19 mouse cellular contexts compared by ENCODE assay signal in genomic region chr8:78722201-78722600, GRCm38 (mm10).
DNase-seq lines count a peak whose midpoint lies in the region; ATAC-seq and TF ChIP-seq lines count a peak whose summit lies in the region.
"Had no signal": no experiment of that assay in that cellular context is flagged by ENCODE, and none has a peak within 500 bp of the region (broad histone marks: within the 10 kb centered on the region; RNA-seq: fewer than 3 reads in every experiment).

No protein-coding gene starts in this region.

- H3K4me3 ChIP-seq in heart, embryonic 12.5 days: no peak overlapping the region
- H3K4me3 ChIP-seq in heart, postnatal 0 days (ENCODE audit: low read depth, low read length): no peak overlapping the region
- H3K4me3 ChIP-seq in layer of hippocampus, adult 2 months: no peak overlapping the region
- H3K4me3 ChIP-seq: embryonic facial prominence, embryonic 10.5 days; forebrain, embryonic 13.5 days; hindbrain, embryonic 15.5 days had no signal

- no peak for ATAC-seq in heart, embryonic 12.5 days (ENCODE audit: insufficient number of reproducible peaks, low FRiP score)
- peak; percentile 28; the same call in 1 of the 2 replicates for ATAC-seq in heart, postnatal 0 days (ENCODE audit: insufficient read depth, low read depth)
- ATAC-seq: activated CD4-positive, CD25-positive, alpha-beta regulatory T cell, adult 4 months; forebrain, embryonic 13.5 days had no signal

- DNase-seq in heart, adult 11 months: no peak
- DNase-seq in heart, postnatal 0 days (ENCODE audit: low spot score): no peak
- DNase-seq in heart, adult 18-20 months: no peak
- no peak for DNase-seq in layer of hippocampus, adult 2 months (ENCODE audit: low spot score in 2 of 2)
- no peak for DNase-seq in layer of hippocampus, adult 9-11 months
- DNase-seq in natural killer cell, adult 2 months (ENCODE audit: low spot score in 2 of 2): no peak
- DNase-seq: adrenal gland, postnatal 14 days; cerebellum, adult 18-20 months; cerebellum, adult 9-11 months; forebrain, postnatal 0 days; gastrocnemius, postnatal 14 days; kidney, adult 11 months; kidney, adult 9 months had no signal

- peak overlapping the region; percentile 77; the same call in 1 of the 2 replicates for H3K27ac ChIP-seq in heart, embryonic 12.5 days (ENCODE audit: poor library complexity, severe bottlenecking)
- H3K27ac ChIP-seq in heart, postnatal 0 days (ENCODE audit: low read depth): no peak overlapping the region
- peak overlapping the region; percentile 51; the same call in 1 of the 2 replicates for H3K27ac ChIP-seq in layer of hippocampus, adult 2 months
- H3K27ac ChIP-seq: embryonic facial prominence, embryonic 10.5 days; forebrain, embryonic 13.5 days; hindbrain, embryonic 15.5 days had no signal

- TF ChIP-seq EP300 in heart, postnatal 0 days (IDR thresholded peaks at IDR 0.05; ENCODE audit: low read depth): no peak

- TF ChIP-seq CTCF in heart, postnatal 0 days (IDR thresholded peaks at IDR 0.05; ENCODE audit: low read depth): no peak
- no peak for TF ChIP-seq CTCF in layer of hippocampus, adult 2 months (conservative IDR thresholded peaks at IDR 0.05)

- no peaks in the 10 kb centered on the region for H3K27me3 ChIP-seq in heart, embryonic 12.5 days (replicated peaks)
- H3K27me3 ChIP-seq in heart, postnatal 0 days (ENCODE audit: control insufficient read depth, insufficient read depth, low read length): no peaks in the 10 kb centered on the region
- H3K27me3 ChIP-seq: CH12.LX; forebrain, embryonic 13.5 days; hindbrain, embryonic 15.5 days had no signal

- H3K9me3 ChIP-seq in heart, embryonic 12.5 days (replicated peaks): peaks cover 6% of the 10 kb centered on the region
- 0 out of 2 replicates have a peak, but pooled peaks cover 4% of the 10 kb centered on the region for H3K9me3 ChIP-seq in heart, postnatal 0 days (replicated peaks; ENCODE audit: control insufficient read depth, low read length)
- H3K9me3 ChIP-seq: forebrain, embryonic 13.5 days; hindbrain, embryonic 15.5 days had no signal

- 0 out of 2 replicates have a peak, but pooled peaks cover 8% of the 10 kb centered on the region for H3K36me3 ChIP-seq in heart, embryonic 12.5 days
- H3K36me3 ChIP-seq in heart, postnatal 0 days (replicated peaks; ENCODE audit: control insufficient read depth, insufficient read depth, low read length): no peaks in the 10 kb centered on the region
- H3K36me3 ChIP-seq: hindbrain, embryonic 15.5 days had no signal

- H3K9ac ChIP-seq in heart, embryonic 12.5 days: no peak overlapping the region
- no peak overlapping the region for H3K9ac ChIP-seq in heart, postnatal 0 days (replicated peaks; ENCODE audit: low read depth, low read length)
- H3K9ac ChIP-seq: forebrain, embryonic 13.5 days; forebrain, postnatal 0 days; hindbrain, embryonic 15.5 days had no signal

- peaks cover 41% of the 10 kb centered on the region for H3K4me1 ChIP-seq in heart, embryonic 12.5 days (replicated peaks)
- peaks cover 5% of the 10 kb centered on the region; the same call in 1 of the 2 replicates for H3K4me1 ChIP-seq in heart, postnatal 0 days (ENCODE audit: control insufficient read depth, insufficient read depth)
- H3K4me1 ChIP-seq: forebrain, embryonic 13.5 days; hindbrain, embryonic 15.5 days had no signal

- H3K4me2 ChIP-seq in heart, embryonic 12.5 days: no peak overlapping the region
- H3K4me2 ChIP-seq in heart, postnatal 0 days (ENCODE audit: low read depth, low read length): no peak overlapping the region
- H3K4me2 ChIP-seq: forebrain, embryonic 13.5 days; hindbrain, embryonic 15.5 days had no signal

- WGBS in heart, embryonic 12.5 days: 81% methylated on average over 7 of the region's 7 CpGs
- WGBS in heart, postnatal 0 days: 75% methylated on average over 7 of the region's 7 CpGs
